Mouse (Mus musculus): ENCODE measurements at regions not wholly inside any gene's neighbourhood (a gene's known extent, or its start where the extent isn't known, plus 50 kb on each side); places are given as distances from the start of the nearest gene placed in this dataset.
A peak's percentile ranks its signal among the peaks of the same experiment; 100 is the strongest.

DNA sequence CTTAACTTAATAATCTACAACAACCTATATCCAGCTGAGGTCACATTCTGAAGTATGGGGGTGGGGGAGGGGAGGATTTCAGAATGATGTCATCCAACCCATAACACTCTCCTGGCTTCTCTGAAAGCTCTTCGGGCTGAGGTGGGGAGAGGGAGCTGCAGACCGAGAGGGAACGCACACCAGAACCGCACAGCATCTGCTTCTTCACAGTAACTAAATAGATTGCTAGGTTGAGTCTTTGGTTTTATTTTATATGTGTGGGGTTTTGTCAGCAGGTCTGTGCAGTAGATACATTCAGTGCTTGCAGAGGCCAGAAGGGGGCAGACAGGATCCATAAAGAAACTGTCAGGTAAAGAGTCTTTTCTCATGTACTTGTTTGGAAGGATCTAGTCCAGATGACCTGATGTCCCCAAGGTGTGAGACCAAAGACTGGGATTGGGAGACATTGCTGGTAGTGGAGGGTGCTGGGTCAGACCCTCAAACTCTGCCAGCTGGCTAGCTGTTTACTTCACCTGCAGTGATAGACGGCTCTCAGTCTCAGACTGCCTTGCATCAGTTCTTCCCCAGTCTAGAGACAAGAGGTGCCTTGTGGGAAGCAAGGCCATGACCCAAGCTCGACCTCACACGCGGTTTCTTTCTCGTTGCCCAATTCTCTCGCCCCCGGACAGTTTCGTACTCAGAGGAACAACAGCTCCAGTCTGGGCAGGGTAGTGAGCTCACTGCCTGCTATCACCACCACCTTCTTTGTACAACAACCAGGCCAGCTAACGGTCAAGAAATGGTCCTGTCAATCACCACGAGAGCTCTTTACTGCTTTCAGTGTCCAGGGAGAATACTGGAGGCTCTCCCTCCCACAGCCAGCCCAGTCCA lies 83.2 kb upstream of the C1qtnf3 start:
- peak overlapping the region; percentile 72; the same call in 1 of the 2 replicates for H3K27ac ChIP-seq (ENCODE audit: insufficient read depth, low read length)
- TF ChIP-seq POLR2A (IDR thresholded peaks at IDR 0.05; ENCODE audit: low read depth, low read length) = no peak
- no peak for TF ChIP-seq CTCF (IDR thresholded peaks at IDR 0.05; ENCODE audit: borderline replicate concordance, insufficient read depth, low read length)

GRCm38 (mm10) chr15:10869879-10870278 lies 82.3 kb upstream of the C1qtnf3 start:
- no peak overlapping the region for H3K27ac ChIP-seq (ENCODE audit: insufficient read depth, low read length)

More for the DNA sequence above, 83.2 kb upstream of the C1qtnf3 start:
- no peak overlapping the region for H3K4me3 ChIP-seq (ENCODE audit: insufficient read depth, low read length)
- H3K4me1 ChIP-seq (ENCODE audit: control insufficient read depth, insufficient read depth, low read length) = peaks cover 11% of the 10 kb centered on the region

GRCm38 (mm10) chr15:10872322-10872967 lies 79.7 kb upstream of the C1qtnf3 start:
- Histone ChIP-seq H3K27ac (ENCODE audit: insufficient read depth, low read length) (no peak overlapping the region), H3K4me3 (ENCODE audit: insufficient read depth, low read length) (no peak overlapping the region), H3K4me1 (ENCODE audit: control insufficient read depth, insufficient read depth, low read length) (no peaks in the 10 kb centered on the region; the same call in 1 of the 2 replicates)
- TF ChIP-seq POLR2A (IDR thresholded peaks at IDR 0.05; ENCODE audit: low read depth, low read length) = no peak
- peak; percentile 50; the same call in 1 of the 2 replicates for TF ChIP-seq CTCF (IDR thresholded peaks at IDR 0.05; ENCODE audit: borderline replicate concordance, insufficient read depth, low read length)

More at GRCm38 (mm10) chr15:10869879-10870278, 82.3 kb upstream of the C1qtnf3 start:
- peaks cover 3% of the 10 kb centered on the region for H3K4me1 ChIP-seq (ENCODE audit: control insufficient read depth, insufficient read depth, low read length)
- H3K4me3 ChIP-seq (ENCODE audit: insufficient read depth, low read length) = no peak overlapping the region
- TF ChIP-seq CTCF (IDR thresholded peaks at IDR 0.05; ENCODE audit: borderline replicate concordance, insufficient read depth, low read length) = no peak
- no peak for TF ChIP-seq POLR2A (IDR thresholded peaks at IDR 0.05; ENCODE audit: low read depth, low read length)

- H3K4me3 ChIP-seq (ENCODE audit: insufficient read depth, low read length) = no peak overlapping the region
- no peak overlapping the region for H3K27ac ChIP-seq (ENCODE audit: insufficient read depth, low read length)
- TF ChIP-seq CTCF (IDR thresholded peaks at IDR 0.05; ENCODE audit: borderline replicate concordance, insufficient read depth, low read length) = no peak
- TF ChIP-seq POLR2A (IDR thresholded peaks at IDR 0.05; ENCODE audit: low read depth, low read length) = no peak
- no peaks in the 10 kb centered on the region for H3K4me1 ChIP-seq (ENCODE audit: control insufficient read depth, insufficient read depth, low read length)
Measured at GRCm38 (mm10) chr15:10876328-10876727, 75.8 kb upstream of the C1qtnf3 start.

DNA sequence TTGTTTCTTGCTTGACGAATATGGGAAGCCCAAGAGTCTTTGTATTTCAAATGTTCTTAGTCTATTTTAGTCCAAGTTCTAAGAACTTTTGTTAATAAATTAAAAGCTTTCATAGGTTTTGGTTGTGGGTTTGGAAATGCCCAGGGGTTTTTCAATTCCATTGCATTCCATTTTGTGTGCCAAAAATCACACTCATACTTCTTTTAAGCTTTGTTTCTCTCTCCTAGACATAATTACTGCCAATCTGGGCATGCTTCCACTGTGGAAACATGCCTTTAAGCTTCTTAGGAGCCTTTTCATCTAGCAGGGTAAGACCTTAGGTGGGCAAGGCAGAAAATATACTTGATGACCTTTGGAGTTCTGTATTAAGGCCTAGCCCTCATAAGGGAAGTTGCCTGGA lies 70.4 kb upstream of the C1qtnf3 start:
- Histone ChIP-seq H3K4me3 (ENCODE audit: insufficient read depth, low read length) (no peak overlapping the region), H3K4me1 (ENCODE audit: control insufficient read depth, insufficient read depth, low read length) (peaks cover 2% of the 10 kb centered on the region; the same call in 1 of the 2 replicates), H3K27ac (ENCODE audit: insufficient read depth, low read length) (peak overlapping the region; percentile 71)
- TF ChIP-seq CTCF (IDR thresholded peaks at IDR 0.05; ENCODE audit: borderline replicate concordance, insufficient read depth, low read length) (no peak), POLR2A (IDR thresholded peaks at IDR 0.05; ENCODE audit: low read depth, low read length) (no peak)

DNA sequence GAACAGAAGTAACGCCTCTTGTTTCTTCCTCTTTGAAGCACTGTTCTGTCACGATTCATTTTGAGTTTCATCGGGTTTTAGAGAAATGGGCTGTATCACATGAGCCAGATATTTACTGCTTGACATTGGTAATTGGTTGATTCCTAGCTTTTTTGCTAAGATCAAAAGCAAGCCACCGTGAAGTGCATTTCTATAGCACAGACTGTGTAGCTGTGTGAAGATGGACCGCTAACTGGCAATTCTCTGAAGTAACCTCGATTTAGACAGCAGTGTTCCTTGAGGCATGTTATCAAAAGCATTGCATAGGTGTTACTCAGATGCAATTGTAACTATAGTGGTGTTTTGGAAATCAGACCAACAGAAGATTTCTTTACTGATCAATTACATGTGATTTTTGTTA lies 64.1 kb upstream of the C1qtnf3 start:
- Histone ChIP-seq H3K4me3 (ENCODE audit: insufficient read depth, low read length) (no peak overlapping the region), H3K4me1 (ENCODE audit: control insufficient read depth, insufficient read depth, low read length) (peaks cover 9% of the 10 kb centered on the region; the same call in 1 of the 2 replicates), H3K27ac (ENCODE audit: insufficient read depth, low read length) (no peak overlapping the region)
- TF ChIP-seq CTCF (IDR thresholded peaks at IDR 0.05; ENCODE audit: borderline replicate concordance, insufficient read depth, low read length) (no peak), POLR2A (IDR thresholded peaks at IDR 0.05; ENCODE audit: low read depth, low read length) (no peak)

DNA sequence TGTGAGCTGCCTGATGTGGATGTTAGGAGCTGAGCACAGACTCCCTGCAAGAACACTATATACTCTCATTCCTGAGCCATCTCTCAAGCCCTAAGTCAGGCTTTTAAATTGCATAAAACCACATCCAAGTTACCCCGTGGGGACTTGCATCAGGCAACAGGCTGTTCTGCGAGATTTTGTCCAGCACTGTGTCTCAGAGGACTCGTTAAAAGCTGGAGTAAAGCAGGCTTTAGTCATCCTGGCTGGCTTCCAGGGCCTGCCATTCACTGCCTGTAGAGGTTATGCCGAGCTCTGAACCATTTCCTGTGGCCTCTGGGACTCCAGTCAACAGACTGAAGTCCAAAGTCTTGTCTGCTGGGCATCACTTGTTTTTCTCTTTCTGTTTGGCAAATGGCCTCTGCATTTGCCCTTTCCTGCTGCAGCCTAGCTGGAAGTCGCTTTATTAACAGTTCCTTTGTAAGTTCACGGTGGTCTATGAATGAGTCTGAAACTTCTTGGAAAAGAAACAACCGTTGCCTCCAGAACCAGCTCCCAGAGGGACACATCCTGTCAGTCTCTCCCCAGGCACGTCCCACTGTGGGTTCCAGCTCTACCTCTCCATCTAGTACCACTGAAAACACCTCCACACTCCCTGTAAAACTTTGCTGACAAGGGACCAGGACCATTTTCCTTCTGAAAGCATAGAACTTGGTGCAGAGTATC lies 61.8 kb upstream of the C1qtnf3 start:
- TF ChIP-seq POLR2A (IDR thresholded peaks at IDR 0.05; ENCODE audit: low read depth, low read length) (no peak), CTCF (IDR thresholded peaks at IDR 0.05; ENCODE audit: borderline replicate concordance, insufficient read depth, low read length) (no peak)
- Histone ChIP-seq H3K27ac (ENCODE audit: insufficient read depth, low read length) (peak overlapping the region; percentile 85), H3K4me3 (ENCODE audit: insufficient read depth, low read length) (no peak overlapping the region), H3K4me1 (ENCODE audit: control insufficient read depth, insufficient read depth, low read length) (peaks cover 9% of the 10 kb centered on the region; the same call in 1 of the 2 replicates)

DNA sequence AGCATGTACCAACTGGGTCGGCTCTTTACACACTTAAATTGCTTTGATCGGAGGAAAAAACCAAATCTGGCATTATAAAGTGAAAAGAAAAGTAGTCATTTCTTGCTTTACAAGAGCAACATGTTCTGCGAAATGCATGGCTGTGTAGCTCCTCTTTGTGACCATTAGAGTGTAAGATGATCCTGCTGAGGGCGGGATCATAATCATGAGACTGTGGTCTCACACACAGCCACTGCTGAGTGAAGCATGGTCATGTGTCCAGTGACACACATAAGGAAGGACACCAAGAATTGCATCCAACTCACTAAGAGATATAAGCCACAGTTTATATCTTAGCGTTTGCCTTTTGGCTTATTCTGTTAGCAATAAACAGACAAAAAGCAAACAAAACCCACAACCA lies 53.8 kb upstream of the C1qtnf3 start:
- Histone ChIP-seq H3K27ac (ENCODE audit: insufficient read depth, low read length) (no peak overlapping the region), H3K4me1 (ENCODE audit: control insufficient read depth, insufficient read depth, low read length) (peaks cover 4% of the 10 kb centered on the region; the same call in 1 of the 2 replicates), H3K4me3 (ENCODE audit: insufficient read depth, low read length) (no peak overlapping the region)
- TF ChIP-seq POLR2A (IDR thresholded peaks at IDR 0.05; ENCODE audit: low read depth, low read length) = no peak
- TF ChIP-seq CTCF (IDR thresholded peaks at IDR 0.05; ENCODE audit: borderline replicate concordance, insufficient read depth, low read length) = no peak

DNA sequence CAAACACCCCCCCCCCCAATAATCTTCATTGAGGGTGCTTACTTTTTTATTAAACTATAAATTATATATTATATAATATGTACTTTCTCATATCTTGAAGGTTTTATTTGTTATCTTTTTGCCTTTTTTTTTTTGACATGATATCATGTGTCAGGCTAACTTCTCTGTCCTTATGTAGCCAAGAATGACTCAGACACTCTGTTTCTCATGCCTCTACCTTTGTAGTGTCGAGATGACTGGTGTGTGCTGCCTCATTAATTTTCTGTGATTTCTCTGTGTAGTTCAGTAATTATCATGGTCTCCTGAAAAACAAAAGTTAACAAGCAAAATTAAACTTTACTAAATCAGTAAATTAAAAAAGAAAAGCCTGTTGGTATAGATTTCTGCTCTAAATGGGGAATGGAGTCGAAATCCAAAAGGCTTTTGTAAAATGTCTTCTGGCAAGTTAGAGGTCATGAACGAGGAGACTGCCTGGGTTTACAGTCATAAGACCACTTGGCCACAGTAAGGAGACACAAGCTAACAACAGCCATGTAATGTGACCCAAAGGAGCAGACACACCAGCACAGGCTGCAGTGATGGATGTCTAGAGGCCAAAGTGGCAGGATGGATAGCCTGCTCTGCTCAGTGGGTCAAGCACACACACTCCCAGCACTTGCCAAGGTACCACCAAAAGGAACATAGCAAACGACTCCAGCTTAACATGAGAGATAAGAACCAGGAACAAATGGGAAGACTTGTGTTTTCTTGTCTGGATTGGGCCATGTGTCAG lies 53.2 kb upstream of the C1qtnf3 start:
- H3K4me3 ChIP-seq (ENCODE audit: insufficient read depth, low read length) = no peak overlapping the region
- no peak for TF ChIP-seq POLR2A (IDR thresholded peaks at IDR 0.05; ENCODE audit: low read depth, low read length)
- TF ChIP-seq CTCF (IDR thresholded peaks at IDR 0.05; ENCODE audit: borderline replicate concordance, insufficient read depth, low read length) = no peak
- H3K27ac ChIP-seq (ENCODE audit: insufficient read depth, low read length) = no peak overlapping the region

More for the DNA sequence above, 53.2 kb upstream of the C1qtnf3 start:
- peaks cover 4% of the 10 kb centered on the region; the same call in 1 of the 2 replicates for H3K4me1 ChIP-seq (ENCODE audit: control insufficient read depth, insufficient read depth, low read length)

Measured in embryonic fibroblast, embryonic 13.5 days (primary cell).